9 mouse cellular contexts compared by ENCODE assay signal in the genomic region with DNA sequence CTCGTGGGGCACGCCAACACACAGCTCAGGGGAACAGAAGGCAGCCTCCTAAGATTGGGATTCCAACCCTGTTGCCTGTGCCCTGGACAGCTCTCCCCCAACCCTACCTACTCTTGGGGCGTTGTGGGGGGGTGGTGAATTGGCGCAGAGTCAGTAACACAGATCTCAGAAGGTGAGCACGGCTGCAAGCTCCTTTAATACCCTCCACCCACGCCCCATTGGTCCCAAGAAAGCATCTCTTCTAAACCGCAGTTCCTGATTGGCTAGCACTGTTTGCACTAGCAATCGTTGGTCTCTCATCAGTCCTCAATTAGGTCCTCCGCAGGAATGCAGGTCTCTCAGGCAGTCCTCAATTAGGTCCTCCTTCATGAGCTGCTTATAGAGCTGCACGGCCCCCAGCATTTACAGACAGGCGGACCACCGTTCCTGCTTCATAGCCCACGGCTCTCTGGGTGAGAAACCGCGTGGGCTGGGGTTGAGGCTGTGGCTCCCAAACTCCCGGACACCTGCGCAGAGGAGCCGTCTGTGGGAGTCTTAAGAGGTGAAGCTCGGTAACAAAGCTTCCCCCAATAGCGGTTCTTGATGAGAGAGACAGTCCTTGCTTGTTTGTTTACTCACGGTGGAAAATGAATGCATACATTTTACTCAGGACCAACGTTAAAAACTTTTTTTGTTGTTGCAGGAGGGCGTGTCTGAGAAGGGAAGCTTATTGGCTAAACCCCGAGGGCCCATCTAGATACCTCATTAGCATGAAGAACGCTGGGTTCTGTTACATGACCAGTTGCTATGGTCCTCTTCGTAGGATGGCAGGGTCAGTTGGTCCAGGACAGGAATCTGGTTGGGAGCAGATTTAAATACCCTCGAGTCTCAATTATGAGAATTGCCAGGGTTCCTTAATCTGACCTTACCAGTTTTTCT. TPM values are rescaled to one million over a fixed set of nuclear protein-coding genes. Genes with fewer than 3 reads are reported as not detected.
A peak's percentile ranks its signal among the peaks of the same experiment; 100 is the strongest.
DNase-seq lines count a peak whose midpoint lies in the region; ATAC-seq and TF ChIP-seq lines count a peak whose summit lies in the region.
"Had no signal": no experiment of that assay in that cellular context is flagged by ENCODE, and none has a peak within 500 bp of the region (broad histone marks: within the 10 kb centered on the region; RNA-seq: fewer than 3 reads in every experiment).

No protein-coding gene starts in this region.

- no peak for DNase-seq in heart, postnatal 14 days
- DNase-seq in CH12.LX (ENCODE audit: extremely low read depth) (no peak), adipocyte (ENCODE audit: low spot score) (no peak)
- DNase-seq in embryo, embryonic 10 days (ENCODE audit: low spot score) = peak; percentile 65
- no peak for DNase-seq in spleen, postnatal 36 days (ENCODE audit: low spot score in 2 of 2)

- H3K4me3 ChIP-seq in heart, embryonic 13.5 days = peak overlapping the region; percentile 11; the same call in 1 of the 2 replicates
- no peak overlapping the region for H3K4me3 ChIP-seq in CH12.LX (replicated peaks in 1 of 3; ENCODE audit: low read depth in 2 of 3, low read length in 2 of 3, poor library complexity in 1 of 3)
- peak overlapping the region; percentile 17; the same call in 1 of the 2 replicates for H3K4me3 ChIP-seq in limb, embryonic 12.5 days (replicated peaks)
- H3K4me3 ChIP-seq: megakaryocyte, embryonic 14.5 days had no signal

- peak overlapping the region; percentile 47 for H3K4me2 ChIP-seq in heart, embryonic 13.5 days
- no peak overlapping the region for H3K4me2 ChIP-seq in CH12.LX (ENCODE audit: insufficient read depth, low read depth, poor library complexity, severe bottlenecking)
- peak overlapping the region; percentile 38 for H3K4me2 ChIP-seq in limb, embryonic 12.5 days

- no peak for TF ChIP-seq CTCF in CH12.LX (conservative IDR thresholded peaks at IDR 0.05 in 1 of 2, IDR thresholded peaks at IDR 0.05 in 1 of 2; ENCODE audit: low read depth in 2 of 2, low read length in 2 of 2)

- no peak overlapping the region for H3K27ac ChIP-seq in heart, embryonic 13.5 days (replicated peaks)
- H3K27ac ChIP-seq in CH12.LX (ENCODE audit: insufficient read depth, low read depth) = no peak overlapping the region
- H3K27ac ChIP-seq in limb, embryonic 12.5 days = peak overlapping the region; percentile 59

- no peak for TF ChIP-seq RAD21 in CH12.LX (IDR thresholded peaks at IDR 0.05; ENCODE audit: low read depth, low read length)

- H3K4me1 ChIP-seq in heart, embryonic 13.5 days = no peaks in the 10 kb centered on the region
- peaks cover 8 to 9% of the 10 kb centered on the region in 2 experiments; a peak in 3 of 4 replicates for H3K4me1 ChIP-seq in CH12.LX (ENCODE audit: control insufficient read depth in 1 of 2, insufficient read depth in 2 of 2)
- peaks cover 11% of the 10 kb centered on the region for H3K4me1 ChIP-seq in limb, embryonic 12.5 days (replicated peaks)

- H3K36me3 ChIP-seq in heart, embryonic 13.5 days = no peaks in the 10 kb centered on the region
- no peaks in the 10 kb centered on the region for H3K36me3 ChIP-seq in CH12.LX (replicated peaks in 1 of 2; ENCODE audit: control insufficient read depth in 1 of 2, insufficient read depth in 1 of 2, low read length in 1 of 2)
- no peaks in the 10 kb centered on the region for H3K36me3 ChIP-seq in limb, embryonic 12.5 days

- in situ Hi-C loops in CH12.LX (cut with MboI; ENCODE audit: low pct_ligation_motif_present, low pct_unique_long_range_greater_than_20kb, low sequenced_read_pairs) = no loop called here

- dilution Hi-C loops in CH12.LX (cut with MboI; ENCODE audit: extremely low pct_ligation_motif_present, extremely low pct_unique_long_range_greater_than_20kb, low sequenced_read_pairs) = no loop called here

- H3K9ac ChIP-seq in heart, embryonic 13.5 days = no peak overlapping the region
- H3K9ac ChIP-seq in CH12.LX (ENCODE audit: insufficient read depth, low read depth) = no peak overlapping the region
- H3K9ac ChIP-seq in limb, embryonic 12.5 days (replicated peaks) = no peak overlapping the region

- peak; percentile 55; the same call in 1 of the 2 replicates for TF ChIP-seq POLR2A in CH12.LX (IDR thresholded peaks at IDR 0.05; ENCODE audit: low read depth, low read length)

- no peaks in the 10 kb centered on the region for H3K9me3 ChIP-seq in heart, embryonic 13.5 days
- peaks cover 7% of the 10 kb centered on the region for H3K9me3 ChIP-seq in CH12.LX (replicated peaks; ENCODE audit: low read length)
- peaks cover 5% of the 10 kb centered on the region; the same call in 1 of the 2 replicates for H3K9me3 ChIP-seq in limb, embryonic 12.5 days

- ATAC-seq in heart, embryonic 13.5 days (ENCODE audit: extremely low read depth, insufficient number of reproducible peaks, low FRiP score, low TSS enrichment) = no peak
- ATAC-seq in limb, embryonic 12.5 days (ENCODE audit: insufficient number of reproducible peaks, insufficient read depth, low FRiP score, low TSS enrichment, low read depth) = no peak
- ATAC-seq in megakaryocyte-erythroid progenitor cell, adult 5-6 weeks (replicated peaks; ENCODE audit: low FRiP score, low TSS enrichment, poor library complexity, severe bottlenecking) = no peak

- WGBS in heart, embryonic 13.5 days = 37% methylated on average over 27 of the region's 27 CpGs
- 41% methylated on average over 27 of the region's 27 CpGs for WGBS in limb, embryonic 12.5 days

- intact Hi-C loops in heart, postnatal 14 days (cut with DNase I) = no loop called here

- H3K27me3 ChIP-seq in heart, embryonic 13.5 days (replicated peaks) = no peaks in the 10 kb centered on the region
- H3K27me3 ChIP-seq in CH12.LX (replicated peaks) = no peaks in the 10 kb centered on the region
- no peaks in the 10 kb centered on the region for H3K27me3 ChIP-seq in limb, embryonic 12.5 days

- no peaks in the 10 kb centered on the region for H3K79me2 ChIP-seq in CH12.LX (replicated peaks; ENCODE audit: control insufficient read depth, extremely low read depth, insufficient read depth, poor library complexity, severe bottlenecking)

- TF ChIP-seq EP300 in CH12.LX (IDR thresholded peaks at IDR 0.05; ENCODE audit: low read length) = no peak

TF ChIP-seq in CH12.LX, 34 proteins besides CTCF, POLR2A, EP300 and RAD21:
- TF ChIP-seq MAZ (IDR thresholded peaks at IDR 0.05; ENCODE audit: low read depth, low read length) (no peak), HCFC1 (IDR thresholded peaks at IDR 0.05; ENCODE audit: low read depth, low read length) (peak; percentile 64; the same call in 1 of the 2 replicates), TCF12 (IDR thresholded peaks at IDR 0.05; ENCODE audit: low read depth, low read length) (0 out of 2 replicates have a peak, but pooled peaks have one; percentile 47), TBP (conservative IDR thresholded peaks at IDR 0.05; ENCODE audit: low read depth, low read length) (peak; percentile 81; the same call in 1 of the 2 replicates), RCOR1 (conservative IDR thresholded peaks at IDR 0.05; ENCODE audit: low read depth, low read length) (0 out of 2 replicates have a peak, but pooled peaks have one; percentile 27)

RNA-seq across cellular contexts. Expression of a gene that starts 50.0 kb away (rescaled TPM):
- not detected in 2 replicates for polyA plus RNA-seq in heart, embryonic 13.5 days (2015; fragmentation: Nextera tagmentation; extraction: Ambion mirVana)
- total RNA-seq in heart, postnatal 14 days (2021) = not detected
- total RNA-seq in CH12.LX (2012; rRNA removed) = not detected in 2 replicates
- not detected in 2 replicates for total RNA-seq in CH12.LX (2014; rRNA removed)
- not detected in 2 replicates for polyA plus RNA-seq in CH12.LX (2012; ENCODE audit: insufficient read length, low read depth)
- not detected in 2 replicates for polyA plus RNA-seq in limb, embryonic 12.5 days (2016; fragmentation: Nextera tagmentation; extraction: Ambion mirVana)
- total RNA-seq in megakaryocyte-erythroid progenitor cell, adult 5-6 weeks (2014; fragmentation: Nextera tagmentation) = not detected in 2 replicates
- not detected in 2 replicates for total RNA-seq in megakaryocyte-erythroid progenitor cell, adult 5-6 weeks (2017)

Comparison
In these comparisons a context has a peak if more than half of its experiments do, and no peak if none do; other contexts are left out.
1. H3K4me3 ChIP-seq: peak in heart, embryonic 13.5 days (single experiment) and limb, embryonic 12.5 days (single experiment); none in CH12.LX (0 of 3).